Mouse (Mus musculus) cerebellum, adult 2 months (tissue): ENCODE results near the gene Dennd6b.

ENCODE experiments used
- CTCF ChIP-seq: fragments of 200-500 bp; IDR thresholded peaks from 2 replicates; pipeline ENCODE4 v1.5.1; 2011; ENCODE audit warnings: low read depth, mild to moderate bottlenecking, control low read depth, low read length, moderate library complexity, borderline replicate concordance; ENCODE audit not compliant: insufficient read depth
- POLR2A ChIP-seq: fragments of 200-500 bp; IDR thresholded peaks from 2 replicates; pipeline ENCODE4 v1.6.1; 2011; ENCODE audit warnings: low read length, control low read depth, borderline replicate concordance; ENCODE audit not compliant: insufficient read depth

GRCm38 (mm10) chr15:89174889-89175339 is 21.4 kb downstream of the Dennd6b start:
- no peak for TF ChIP-seq CTCF
- TF ChIP-seq POLR2A = no peak
